ENCODE assay signal across 10 mouse cellular contexts in genomic region chr3:153399574-153399973, GRCm38 (mm10).
"Had no signal": no experiment of that assay in that cellular context is flagged by ENCODE, and none has a peak within 500 bp of the region (broad histone marks: within the 10 kb centered on the region; RNA-seq: fewer than 3 reads in every experiment).

No protein-coding gene starts in this region.

- H3K4me2 ChIP-seq: liver, embryonic 11.5 days; liver, embryonic 15.5 days; midbrain, embryonic 13.5 days had no signal

- DNase-seq: kidney, postnatal 25 days; lung, adult 2 months; lung, postnatal 36 days; thymus, adult 18-20 months; thymus, postnatal 14 days had no signal

- ATAC-seq: midbrain, embryonic 13.5 days had no signal

- H3K9me3 ChIP-seq: limb, embryonic 10.5 days; liver, embryonic 15.5 days; midbrain, embryonic 13.5 days had no signal

- H3K27ac ChIP-seq: left cerebral cortex, adult 2 months; limb, embryonic 10.5 days; liver, embryonic 15.5 days; midbrain, embryonic 13.5 days had no signal

- H3K9ac ChIP-seq: liver, embryonic 15.5 days; midbrain, embryonic 13.5 days had no signal

- H3K27me3 ChIP-seq: liver, embryonic 15.5 days; midbrain, embryonic 13.5 days had no signal

- H3K4me3 ChIP-seq: left cerebral cortex, adult 2 months; limb, embryonic 10.5 days; liver, embryonic 15.5 days; midbrain, embryonic 13.5 days had no signal

- H3K4me1 ChIP-seq: limb, embryonic 10.5 days; liver, embryonic 15.5 days had no signal

- H3K36me3 ChIP-seq: limb, embryonic 10.5 days; liver, embryonic 15.5 days; midbrain, embryonic 13.5 days had no signal
